Mouse (Mus musculus) adrenal gland (tissue): ENCODE measurements around the gene Slc35b1.
"Not testable (repeated sequence)": the region's sequence is repeated elsewhere in the genome, so short reads cannot be mapped to it uniquely, and the experiment has no call there.

Experiments
- intact Hi-C: fragments of 180-260 bp; cut with DNase I; formaldehyde crosslinking; loops from one replicate; pipeline ENCODE4 v1.15.1; 2025

The Slc35b1 gene

GRCm38 (mm10) chr11:95392708-95393499, 8.4 kb downstream of the Slc35b1 start:
- intact Hi-C loops = no loop called here

DNA sequence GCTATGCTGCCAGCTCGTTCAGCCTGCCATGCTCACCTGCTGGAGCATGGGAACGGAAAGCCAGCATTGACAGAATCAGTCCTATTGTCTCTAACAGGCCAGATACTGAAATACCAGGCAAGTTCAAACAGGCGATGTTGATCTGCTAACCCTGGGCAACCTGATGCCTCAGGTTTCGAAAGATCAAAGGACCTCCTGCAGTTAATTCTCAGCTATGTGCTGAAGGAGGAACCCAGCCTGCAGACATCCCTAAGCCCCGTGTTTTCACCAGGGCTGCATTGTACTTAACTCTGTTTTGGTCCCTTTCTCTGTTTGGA, 9.0 kb downstream of the Slc35b1 start:
- intact Hi-C loops = no loop called here

DNA sequence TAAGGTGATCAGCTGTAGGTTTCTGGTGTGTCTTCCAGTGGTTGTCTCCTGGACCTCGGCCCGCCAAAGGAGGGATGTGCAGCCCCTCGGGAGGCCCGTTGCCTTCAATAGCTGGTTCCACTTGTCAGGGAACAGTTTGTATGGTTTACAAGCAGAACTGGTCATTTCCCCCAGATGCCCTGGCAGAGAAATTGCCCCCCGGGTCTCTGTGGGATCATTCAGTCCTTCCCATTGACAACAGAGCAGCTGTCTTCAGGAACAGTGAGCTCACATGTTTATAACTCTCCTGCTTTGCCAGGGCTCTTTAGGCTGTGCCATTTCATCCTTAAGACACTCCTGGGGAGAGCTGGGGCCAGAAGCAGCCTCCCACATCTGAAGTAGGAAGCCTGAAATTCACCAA, 9.6 kb downstream of the Slc35b1 start:
- intact Hi-C loops = loop anchor here (2.0 kb wide), 1 partner anchor 121 kb away; the partner anchor contains the start of gene Nxph3

GRCm38 (mm10) chr11:95396548-95396947, 12.1 kb downstream of the Slc35b1 start:
- intact Hi-C loops = no loop called here

DNA sequence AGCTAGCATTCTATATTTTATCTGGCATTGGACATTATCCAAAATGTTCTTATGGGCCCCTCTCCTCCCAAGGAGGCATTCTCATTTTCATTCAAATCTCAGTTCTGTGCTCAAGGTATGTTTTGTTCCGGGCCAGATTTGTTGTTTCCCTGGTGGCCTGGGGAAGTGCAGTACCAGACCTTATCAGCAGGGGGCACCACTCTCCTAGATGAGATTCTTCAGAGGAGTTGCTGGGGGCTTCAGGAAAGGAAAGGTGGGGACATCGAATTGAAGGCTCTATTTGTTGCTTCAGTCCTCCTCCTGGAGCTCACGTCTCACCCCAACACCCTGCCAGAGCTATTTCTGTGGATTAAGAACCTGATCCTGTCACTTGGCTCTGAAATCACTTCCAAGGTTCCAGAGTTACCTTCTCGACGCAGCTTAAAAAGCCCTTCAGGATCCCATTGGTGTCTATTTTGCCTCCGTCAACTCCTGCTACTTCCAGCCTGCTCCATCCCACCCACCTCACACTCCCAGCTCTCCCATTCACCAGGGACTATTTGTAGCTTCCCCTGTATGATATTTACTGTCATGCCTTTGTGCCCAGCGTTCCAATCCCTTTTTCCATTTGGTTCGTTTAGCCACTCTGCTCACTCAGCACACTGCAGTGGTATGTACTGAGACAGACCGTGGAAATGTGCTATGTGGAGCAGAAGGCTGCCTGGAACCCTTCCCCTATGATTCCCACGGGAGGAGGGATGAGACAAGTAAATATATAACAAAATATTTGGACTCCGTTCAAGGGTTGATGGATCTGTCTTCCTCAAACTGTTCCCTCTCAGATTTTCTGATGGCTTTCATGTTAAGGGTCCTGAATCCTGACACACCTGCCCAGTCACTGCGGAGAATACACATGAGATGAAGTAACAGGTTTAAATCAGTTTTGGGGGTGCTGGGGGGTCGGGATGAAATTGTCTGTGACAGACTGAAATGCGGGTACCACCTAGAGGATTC, 13.6 kb downstream of the Slc35b1 start:
- intact Hi-C loops = loop anchor here (2.0 kb wide), 1 partner anchor 35 kb away; no protein-coding TSS in a partner anchor

- intact Hi-C loops = loop anchor here (2.0 kb wide), 1 partner anchor 33 kb away; no protein-coding TSS in a partner anchor
These were observed 15.1 kb downstream of the Slc35b1 start for GRCm38 (mm10) chr11:95399520-95400020.

DNA sequence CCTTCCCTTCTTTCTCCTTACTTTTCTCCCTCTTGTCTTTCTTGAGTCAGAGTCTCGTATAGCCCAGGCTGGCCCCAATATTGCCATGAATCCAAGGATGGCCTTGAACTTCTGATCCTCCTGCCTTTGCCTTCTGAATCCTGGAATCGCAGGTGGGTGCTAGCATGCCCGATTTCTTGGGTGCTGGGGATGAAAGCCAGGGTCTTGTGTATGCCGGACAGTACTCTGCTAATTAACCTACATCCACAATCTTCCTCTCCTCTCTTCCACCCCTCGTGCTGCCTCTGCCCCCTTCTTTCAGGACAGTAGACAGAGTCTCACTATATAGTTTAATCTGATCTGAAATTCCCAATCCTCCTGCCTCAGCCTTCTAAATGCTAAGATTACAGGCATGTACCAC, 17.1 kb downstream of the Slc35b1 start:
- intact Hi-C loops = no loop called here

DNA sequence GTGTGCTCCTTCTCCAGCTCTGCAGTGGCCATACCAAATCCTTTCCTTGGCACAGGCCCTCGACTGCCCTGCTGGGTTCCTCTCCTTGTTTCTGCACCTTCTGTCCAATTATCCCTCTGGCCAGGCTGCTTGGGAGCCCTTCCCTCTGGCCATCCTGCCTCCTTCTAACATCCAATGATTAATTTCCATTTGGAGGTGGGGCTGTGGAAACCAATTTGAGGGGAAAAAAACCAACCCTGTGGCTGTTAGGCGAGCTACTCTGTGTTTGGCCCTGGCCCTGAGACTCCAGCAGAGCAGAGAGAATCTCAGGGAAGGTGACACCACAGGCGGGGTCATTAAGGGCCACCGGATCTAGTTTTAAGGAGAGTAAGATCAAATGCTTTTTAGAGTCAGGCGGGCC, 17.7 kb downstream of the Slc35b1 start:
- intact Hi-C loops = no loop called here

DNA sequence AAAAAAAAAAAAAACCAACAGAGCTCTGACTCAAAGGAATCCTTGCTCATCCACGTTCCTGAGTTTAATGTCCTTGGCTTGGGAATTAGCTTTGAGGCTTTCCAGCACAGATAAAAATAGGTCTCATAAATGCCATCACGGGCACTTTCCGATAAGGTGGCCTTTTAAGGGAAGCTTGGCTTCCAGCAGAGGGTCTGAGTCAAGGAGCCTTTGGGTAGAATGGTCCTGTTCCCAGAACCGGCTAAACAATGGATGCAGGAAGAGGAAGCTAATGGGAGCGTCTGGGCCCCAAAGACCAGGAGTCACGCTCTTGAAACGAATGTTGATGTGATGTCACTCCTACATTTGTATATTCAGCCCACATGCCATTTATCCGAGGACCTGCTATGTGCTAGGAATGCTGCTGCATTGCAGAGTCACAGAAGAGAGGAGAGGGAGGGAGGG, 18.2 kb downstream of the Slc35b1 start:
- intact Hi-C loops = no loop called here

- intact Hi-C loops = no loop called here
These were observed 19.2 kb downstream of the Slc35b1 start for GRCm38 (mm10) chr11:95403382-95404340.

GRCm38 (mm10) chr11:95405771-95406170, 21.3 kb downstream of the Slc35b1 start:
- intact Hi-C loops = no loop called here

DNA sequence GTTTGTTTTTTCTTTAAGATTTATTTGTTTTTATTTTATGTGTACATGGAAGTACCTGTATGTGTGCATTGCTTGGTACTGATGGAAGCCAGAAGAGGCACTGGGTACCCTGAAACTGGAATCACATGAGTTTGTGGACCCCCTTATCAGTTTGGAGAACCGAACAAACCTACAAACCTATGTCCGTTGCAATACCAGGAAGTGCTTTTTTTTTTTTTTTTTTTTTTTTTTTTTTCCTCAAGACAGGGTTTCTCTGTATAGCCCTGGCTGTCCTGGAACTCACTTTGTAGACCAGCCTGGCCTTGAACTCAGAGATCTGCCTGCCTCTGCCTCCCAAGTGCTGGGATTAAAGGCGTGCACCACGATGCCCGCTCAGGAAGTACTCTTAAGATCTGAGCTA, 21.9 kb downstream of the Slc35b1 start:
- intact Hi-C loops = not testable (repeated sequence)

DNA sequence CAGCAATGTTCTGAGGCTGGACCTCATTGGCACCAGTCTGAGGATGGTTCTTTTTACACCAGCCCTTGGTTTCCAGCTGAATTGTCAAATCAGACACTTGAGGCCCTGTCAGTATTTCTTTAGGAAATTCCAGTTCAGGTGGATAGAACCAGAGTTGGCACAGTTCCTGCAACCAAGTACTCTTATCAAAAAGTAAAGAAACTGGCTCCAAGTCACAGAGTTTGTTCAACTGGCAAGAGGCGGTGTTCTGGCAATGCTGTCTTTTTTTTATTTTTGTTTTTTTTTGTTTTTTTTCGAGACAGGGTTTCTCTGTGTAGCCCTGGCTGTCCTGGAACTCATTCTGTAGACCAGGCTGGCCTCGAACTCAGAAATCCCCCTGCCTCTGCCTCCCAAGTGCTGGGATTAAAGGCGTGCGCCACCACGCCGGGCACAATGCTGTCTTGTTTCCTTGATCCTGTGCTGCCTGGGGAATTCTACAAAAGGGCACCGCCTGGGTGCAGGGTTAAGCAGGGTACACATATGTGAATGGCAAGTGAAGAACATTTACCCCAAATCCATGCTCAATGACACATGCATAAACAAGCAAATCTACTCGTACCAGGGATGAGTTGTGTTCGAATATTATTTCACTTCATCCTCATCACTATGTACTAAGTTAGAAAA, 25.1 kb downstream of the Slc35b1 start:
- intact Hi-C loops = no loop called here

DNA sequence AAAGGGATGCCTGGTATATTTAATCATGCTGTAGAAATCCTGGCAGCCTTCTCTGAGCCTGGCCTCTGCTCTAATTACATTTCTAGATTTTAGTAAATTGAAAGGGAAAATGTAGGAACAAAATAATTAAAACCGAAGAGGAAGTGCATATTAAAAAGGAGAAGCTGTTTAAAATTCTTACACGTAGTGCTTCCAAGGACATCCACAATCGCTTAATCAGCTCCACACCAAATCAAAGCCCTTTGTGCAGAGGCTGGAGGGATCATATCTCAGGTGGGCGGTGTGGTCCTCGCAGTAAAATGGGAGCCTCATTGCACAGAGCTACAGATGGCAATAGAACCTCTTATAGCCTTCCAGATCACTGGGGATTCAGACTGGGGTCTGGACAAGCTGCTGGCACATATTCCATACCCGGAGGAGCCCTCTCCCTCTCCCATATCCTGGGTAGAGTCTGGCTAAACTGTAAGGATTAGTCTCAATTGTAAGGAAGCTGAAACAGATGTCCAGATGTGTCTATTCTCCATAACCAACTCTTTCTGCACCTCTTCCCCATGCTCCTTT, 27.0 kb downstream of the Slc35b1 start:
- intact Hi-C loops = no loop called here

- intact Hi-C loops = no loop called here
These were observed 28.1 kb downstream of the Slc35b1 start for GRCm38 (mm10) chr11:95412615-95413014.

DNA sequence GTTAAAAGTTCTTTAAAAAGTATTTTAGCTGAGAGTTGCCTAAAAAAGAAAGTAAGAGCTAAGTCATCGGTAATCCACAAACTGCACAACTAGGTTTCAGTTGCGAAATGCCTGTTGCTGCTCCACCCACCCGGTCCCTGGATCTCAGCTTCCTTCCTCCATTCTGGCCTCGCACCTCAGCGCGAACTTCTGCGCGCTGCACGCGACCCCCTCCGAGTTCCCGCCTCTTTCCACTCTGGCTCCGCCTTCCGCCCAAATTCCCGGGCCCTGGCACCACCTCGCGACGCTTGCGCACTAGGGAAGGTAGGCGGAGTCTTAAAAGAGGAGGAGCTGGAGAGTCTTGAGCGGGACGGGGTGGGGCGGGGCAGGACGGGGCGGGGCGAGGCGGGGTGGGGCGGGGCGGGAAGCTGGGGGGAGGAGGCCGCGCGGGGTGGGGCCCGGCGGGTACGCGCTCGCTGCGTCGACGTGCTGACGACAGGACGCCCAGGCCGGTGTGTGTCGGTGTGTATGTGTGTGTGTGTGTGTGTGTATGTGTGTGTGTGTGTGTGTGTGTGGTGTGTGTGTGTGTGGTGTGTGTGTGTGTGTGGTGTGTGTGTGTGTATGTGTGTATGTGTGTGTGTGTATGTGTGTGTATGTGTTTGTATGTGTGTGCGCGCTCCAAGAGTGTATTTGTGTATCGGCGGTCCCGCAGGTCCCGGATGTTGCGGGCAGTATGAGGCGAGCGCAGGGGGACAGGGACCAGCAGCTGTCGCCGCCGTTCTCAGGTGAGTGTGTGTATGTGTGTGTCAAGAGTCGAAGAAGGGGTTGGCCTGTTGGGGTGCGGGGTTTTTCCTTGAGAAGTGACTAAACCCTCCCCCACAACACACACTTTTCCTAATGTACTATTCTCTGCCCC, 29.4 kb downstream of the Slc35b1 start, which contains the start of gene Spop:
TSS of gene Spop (plus strand) at position 440 of the 895 bp plus-strand sequence.
- intact Hi-C loops = no loop called here

DNA sequence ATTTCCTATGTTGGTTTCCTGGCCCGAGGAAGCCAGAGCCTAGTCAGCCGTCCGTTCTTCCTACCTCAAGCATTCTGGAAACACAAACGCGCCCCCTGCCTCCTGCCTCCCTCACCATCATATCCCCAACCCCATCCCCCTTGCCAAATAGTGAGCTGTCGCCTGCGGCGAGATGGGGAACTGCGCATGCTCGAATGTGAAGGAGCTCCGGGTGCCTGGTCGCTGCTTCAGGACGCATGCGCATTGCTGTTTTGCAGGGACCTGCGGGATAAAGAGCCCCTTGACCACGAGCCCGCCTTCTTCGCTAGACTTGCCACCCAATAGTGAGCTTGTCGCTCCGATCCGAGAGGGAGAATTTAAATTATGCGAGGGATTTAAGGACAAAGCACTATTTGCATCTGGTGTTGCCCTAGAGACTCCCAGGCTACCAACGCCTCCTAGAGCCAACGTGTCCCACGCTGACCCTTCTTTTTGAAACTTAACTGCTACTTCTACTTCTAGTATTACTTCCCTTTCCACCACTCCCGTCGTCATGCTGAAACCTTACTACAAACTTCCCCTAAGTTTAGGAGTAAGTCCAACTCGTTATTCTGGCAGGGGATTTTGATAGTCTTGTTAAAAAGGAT, 30.2 kb downstream of the Slc35b1 start:
- intact Hi-C loops = no loop called here

- intact Hi-C loops = no loop called here
These were observed 31.4 kb downstream of the Slc35b1 start for GRCm38 (mm10) chr11:95415931-95416330.
